Mouse (Mus musculus) skeletal muscle tissue, adult 2 months (tissue): Measurements from ENCODE around the gene Reep3.

Experiments used
- DNase-seq: peaks from one replicate; pipeline ENCODE4 v3.0.0-alpha.2; 2012; ENCODE audit warnings: low read depth, low spot score

Reep3 gene

DNA sequence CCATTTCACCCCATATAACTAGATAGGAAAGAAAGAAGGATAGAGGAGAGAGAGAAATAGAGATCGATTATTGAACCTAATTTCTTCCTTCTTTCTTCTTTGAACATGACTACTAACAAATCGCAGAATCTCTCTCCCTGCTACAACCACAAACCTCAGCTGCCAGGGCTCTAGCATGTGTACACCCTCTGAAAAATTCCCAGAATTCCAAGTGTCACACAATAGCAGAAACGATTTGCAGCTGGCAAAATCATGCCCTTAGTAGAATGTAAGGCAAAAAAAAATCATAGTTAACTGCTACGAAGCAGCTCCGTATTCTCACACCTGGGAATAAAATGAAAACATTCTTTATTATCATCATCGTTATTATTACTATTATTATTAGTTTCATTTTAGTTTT, 122.9 kb downstream of the Reep3 start:
- DNase-seq: no peak

DNA sequence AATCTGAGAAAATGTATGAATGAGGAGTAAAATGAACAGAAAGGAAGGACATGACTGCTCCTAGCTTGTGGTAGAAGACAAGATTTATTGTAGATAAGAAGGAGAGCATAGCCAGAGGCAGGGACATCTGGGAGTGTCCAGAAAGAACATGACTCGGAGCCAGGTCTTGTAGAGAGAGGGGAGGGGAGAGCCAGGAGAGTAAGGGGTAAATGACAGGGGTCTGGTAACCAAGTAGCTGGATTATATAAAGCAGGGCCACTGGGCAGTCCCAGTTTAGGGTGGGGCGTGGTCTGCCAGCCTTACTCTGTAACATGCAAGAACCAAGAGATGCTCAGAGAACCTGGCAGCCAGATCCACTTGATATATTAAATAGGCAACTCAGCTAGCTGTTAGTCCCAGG, 123.5 kb downstream of the Reep3 start:
- no peak for DNase-seq

DNA sequence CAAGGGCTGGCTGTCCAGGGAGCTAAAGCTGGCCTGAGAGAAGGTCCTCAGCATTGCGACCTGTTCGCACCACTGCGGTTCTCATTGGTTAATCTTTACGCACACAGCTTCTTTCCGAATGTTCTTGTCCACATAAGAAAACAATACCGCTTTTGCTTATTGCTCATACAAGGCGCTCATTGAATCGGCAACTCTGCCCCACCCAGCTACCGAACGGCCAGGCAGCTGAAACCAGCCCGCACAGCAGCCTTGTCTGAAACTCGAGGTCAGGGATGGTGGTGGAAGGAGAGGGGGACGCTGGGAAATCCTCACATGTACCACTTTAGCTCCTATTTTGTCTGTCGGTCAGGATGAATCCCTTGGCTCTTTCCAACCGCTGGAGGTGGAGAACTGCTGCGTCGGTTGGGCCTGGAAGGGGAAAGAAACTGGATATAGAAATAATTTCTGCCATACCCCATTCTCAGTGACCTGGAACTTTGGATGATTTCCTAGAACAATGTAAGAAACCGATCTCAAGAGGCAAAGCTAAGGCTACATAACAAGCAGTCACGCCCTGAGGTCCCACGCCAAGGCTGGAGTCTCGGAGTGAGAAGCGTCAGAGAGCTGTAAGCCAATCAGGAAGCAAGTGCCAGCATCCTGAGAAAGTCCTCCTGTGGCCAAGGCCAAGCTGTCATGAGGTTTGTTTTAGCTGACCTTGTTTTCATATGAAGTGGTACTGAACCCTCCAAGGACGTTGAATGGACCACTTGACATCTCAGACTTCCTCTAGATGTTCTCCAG, 126.2 kb downstream of the Reep3 start:
- peak; percentile 36 for DNase-seq

DNA sequence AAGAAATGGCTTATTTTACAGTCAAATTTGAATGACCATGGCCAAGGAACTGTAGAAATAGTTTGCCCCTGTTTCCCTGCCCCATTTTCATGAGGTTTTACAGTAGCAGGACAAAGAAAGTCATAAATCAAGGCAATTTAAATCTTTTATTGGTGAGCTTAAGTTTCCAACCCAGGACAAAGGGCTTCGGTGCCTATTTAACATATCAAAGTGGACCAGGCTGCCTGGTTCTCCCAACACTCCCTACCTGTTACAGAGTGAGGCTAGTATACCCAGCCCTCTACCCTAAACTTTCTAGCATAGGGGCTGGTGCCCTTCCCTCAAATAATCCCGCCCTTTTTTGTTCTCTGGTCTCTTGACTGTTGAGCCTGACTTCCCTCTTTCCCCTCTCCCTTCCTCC, 127.2 kb downstream of the Reep3 start:
- DNase-seq: no peak

DNA sequence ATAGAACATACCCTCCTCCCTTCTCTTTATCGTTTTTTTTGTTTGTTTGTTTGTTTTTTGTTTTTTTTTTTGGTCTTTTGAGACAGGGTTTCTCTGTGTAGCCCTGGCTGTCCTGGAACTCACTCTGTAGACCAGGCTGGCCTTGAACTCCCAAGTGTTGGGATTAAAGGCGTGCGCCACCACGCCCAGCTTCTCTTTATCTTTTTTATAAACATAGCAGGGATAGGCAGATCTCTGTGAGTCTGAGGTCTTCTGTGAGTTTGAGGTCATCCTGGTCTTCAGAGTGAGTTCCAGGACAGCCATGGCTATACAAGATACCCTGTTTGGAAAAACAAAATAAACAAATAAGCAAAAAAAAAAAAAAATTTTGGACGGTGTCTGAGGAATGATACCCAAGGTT, 127.7 kb downstream of the Reep3 start:
- DNase-seq: no peak

DNA sequence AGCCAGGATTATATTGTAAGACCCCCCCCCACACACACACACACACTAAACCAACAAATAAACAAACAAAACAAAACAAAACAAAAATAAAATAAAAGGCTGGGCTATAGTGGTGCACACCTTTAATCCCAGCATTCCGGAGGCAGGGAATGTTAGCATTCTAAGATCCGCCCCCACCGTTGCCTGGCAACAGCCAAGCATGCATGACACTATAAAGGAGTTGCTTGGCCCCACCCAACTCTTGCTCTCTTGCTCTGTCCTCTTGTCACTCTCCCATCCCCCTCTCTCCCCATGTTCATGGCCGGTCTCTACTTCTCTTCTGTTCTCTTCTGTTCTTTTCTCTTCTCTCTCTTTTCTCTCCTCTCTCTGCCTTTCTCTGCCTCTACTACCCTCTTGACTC, 128.2 kb downstream of the Reep3 start:
- DNase-seq: no peak

DNA sequence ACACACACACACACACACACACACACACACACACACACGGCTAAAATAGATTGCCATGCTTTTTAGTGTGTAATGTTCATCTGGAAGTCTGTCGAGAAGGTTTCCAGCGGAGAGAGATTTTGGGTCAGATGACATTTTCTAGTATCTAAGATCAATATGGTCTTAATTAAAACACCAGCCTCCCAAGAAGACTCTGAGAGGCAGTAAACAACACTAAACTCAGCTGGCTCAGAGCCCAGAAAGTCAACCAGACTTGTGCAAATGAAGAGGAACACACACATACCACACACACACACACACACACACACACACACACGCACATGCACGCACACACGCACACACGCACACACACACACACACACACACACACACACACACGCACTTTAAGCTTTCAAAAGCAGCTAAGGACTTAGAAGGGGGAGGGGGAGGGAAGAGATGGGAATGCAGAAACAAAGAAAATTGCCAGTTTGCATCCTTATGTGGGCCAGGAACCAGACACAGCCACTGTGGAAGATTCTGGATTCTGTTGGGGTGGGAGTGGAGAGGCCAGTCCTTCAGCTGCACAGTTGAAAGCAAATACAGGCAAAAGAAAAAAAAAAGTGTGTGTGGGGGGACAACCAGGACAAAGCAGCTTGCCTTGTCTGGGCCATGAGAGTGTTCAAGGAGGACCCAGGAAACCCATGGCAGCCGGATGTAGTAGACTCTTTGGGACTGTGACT, 130.2 kb downstream of the Reep3 start:
- peak; percentile 60 for DNase-seq

DNA sequence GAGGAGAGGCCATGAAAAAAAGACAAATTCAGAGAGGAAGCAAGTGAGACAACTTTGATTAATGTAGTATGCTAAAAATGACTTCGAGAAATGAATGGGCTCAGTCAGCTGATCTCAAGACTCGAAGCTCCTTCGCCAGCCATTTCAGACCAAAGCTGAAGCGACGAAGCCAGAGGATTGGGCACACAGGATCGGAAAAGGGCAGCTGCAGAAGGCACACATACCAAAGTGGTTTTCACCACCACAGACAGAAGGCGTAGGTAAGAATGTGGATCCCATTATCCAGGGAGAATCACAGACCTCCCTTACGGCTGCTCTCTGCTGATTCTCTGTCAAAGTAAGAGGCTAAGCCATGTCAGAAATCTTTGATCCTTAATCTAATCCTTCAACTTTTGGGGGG, 136.6 kb downstream of the Reep3 start:
- no peak for DNase-seq
